Mouse (Mus musculus) T-helper 17 cell (primary cell): ENCODE measurements around the gene Rhob.
"Not testable (repeated sequence)": the region's sequence is repeated elsewhere in the genome, so short reads cannot be mapped to it uniquely, and the experiment has no call there.

Experiments
- in situ Hi-C, 2 experiments: fragments of 300-600 bp; cut with MboI, MseI; formaldehyde crosslinking; loops; 1 replicate in 1 of 2; 2 replicates in 1 of 2; pipeline ENCODE4 v1.15.1; 2025; ENCODE audit warnings: high pct_unique_total_duplicates in 2 of 2

Rhob gene

GRCm38 (mm10) chr12:8482169-8482568 is 17.6 kb downstream of the Rhob start:
- in situ Hi-C loops = no loop called here

- in situ Hi-C loops = no loop called here
These were observed 24.9 kb downstream of the Rhob start for GRCm38 (mm10) chr12:8474836-8475387.

GRCm38 (mm10) chr12:8472591-8473358 is 27.0 kb downstream of the Rhob start:
- in situ Hi-C loops = no loop called here

- in situ Hi-C loops = no loop called here
These were observed 27.8 kb downstream of the Rhob start for GRCm38 (mm10) chr12:8472051-8472450.

GRCm38 (mm10) chr12:8470962-8471361 is 28.8 kb downstream of the Rhob start:
- in situ Hi-C loops = no loop called here

GRCm38 (mm10) chr12:8469742-8470494 is 29.9 kb downstream of the Rhob start:
- in situ Hi-C loops = no loop called here

- in situ Hi-C loops = no loop called here
These were observed 31.5 kb downstream of the Rhob start for GRCm38 (mm10) chr12:8468221-8468865.

- in situ Hi-C loops = no loop called here
These were observed 32.5 kb downstream of the Rhob start for GRCm38 (mm10) chr12:8467029-8467924.

GRCm38 (mm10) chr12:8465680-8466079 is 34.1 kb downstream of the Rhob start:
- in situ Hi-C loops = no loop called here

- in situ Hi-C loops = no loop called here
These were observed 34.8 kb downstream of the Rhob start for GRCm38 (mm10) chr12:8464961-8465360.

GRCm38 (mm10) chr12:8463599-8464160 is 36.1 kb downstream of the Rhob start:
- in situ Hi-C loops = no loop called here

GRCm38 (mm10) chr12:8462533-8462932 is 37.3 kb downstream of the Rhob start:
- in situ Hi-C loops = no loop called here

GRCm38 (mm10) chr12:8461575-8461974 is 38.2 kb downstream of the Rhob start:
- in situ Hi-C loops = not testable (repeated sequence)

GRCm38 (mm10) chr12:8458400-8458799 is 41.4 kb downstream of the Rhob start:
- in situ Hi-C loops = no loop called here

- in situ Hi-C loops = no loop called here
These were observed 42.8 kb downstream of the Rhob start for GRCm38 (mm10) chr12:8457052-8457451.

- in situ Hi-C loops = no loop called here
These were observed 44.8 kb downstream of the Rhob start for GRCm38 (mm10) chr12:8455046-8455445.

- in situ Hi-C loops = no loop called here
These were observed 45.3 kb downstream of the Rhob start for GRCm38 (mm10) chr12:8454487-8454886.

- in situ Hi-C loops = no loop called here
These were observed 46.8 kb downstream of the Rhob start for GRCm38 (mm10) chr12:8452766-8453621.

- in situ Hi-C loops = no loop called here
These were observed 48.0 kb downstream of the Rhob start for GRCm38 (mm10) chr12:8451571-8452485.
